Mouse (Mus musculus): Measurements from ENCODE around the gene Etv6.
"Not testable (repeated sequence)": the region's sequence is repeated elsewhere in the genome, so short reads cannot be mapped to it uniquely, and the experiment has no call there.

Gene Etv6

GRCm38 (mm10) chr6:134035490-134036405 lies at the start of gene Etv6:
Gene Etv6 (plus strand): TSS chr6:134035700.
- peak; percentile 53 to 61 for DNase-seq (ENCODE audit: low spot score in 2 of 2)

GRCm38 (mm10) chr6:133986161-133986560 lies 49.3 kb upstream of the Etv6 start:
- no peak for DNase-seq (ENCODE audit: low spot score in 2 of 2)

- no peak for DNase-seq (ENCODE audit: low spot score in 2 of 2)
Observed at GRCm38 (mm10) chr6:133987068-133987591, 48.4 kb upstream of the Etv6 start.

GRCm38 (mm10) chr6:133988011-133988410 lies 47.5 kb upstream of the Etv6 start:
- no peak for DNase-seq (ENCODE audit: low spot score in 2 of 2)

GRCm38 (mm10) chr6:133997461-133997860 lies 38.0 kb upstream of the Etv6 start:
- no peak for DNase-seq (ENCODE audit: low spot score in 2 of 2)

- no peak for DNase-seq (ENCODE audit: low spot score in 2 of 2)
Observed at GRCm38 (mm10) chr6:133997935-133998334, 37.6 kb upstream of the Etv6 start.

- not testable (repeated sequence) for DNase-seq (ENCODE audit: low spot score in 2 of 2)
Observed at GRCm38 (mm10) chr6:134014488-134015110, 20.9 kb upstream of the Etv6 start.

GRCm38 (mm10) chr6:134018807-134019206 lies 16.7 kb upstream of the Etv6 start:
- no peak for DNase-seq (ENCODE audit: low spot score in 2 of 2)

- no peak for DNase-seq (ENCODE audit: low spot score in 2 of 2)
Observed at GRCm38 (mm10) chr6:134020821-134021220, 14.7 kb upstream of the Etv6 start.

- DNase-seq (ENCODE audit: low spot score in 2 of 2) = no peak
Observed at GRCm38 (mm10) chr6:134026264-134026663, 9.2 kb upstream of the Etv6 start.

- no peak for DNase-seq (ENCODE audit: low spot score in 2 of 2)
Observed at GRCm38 (mm10) chr6:134027022-134027421, 8.5 kb upstream of the Etv6 start.

- DNase-seq (ENCODE audit: low spot score in 2 of 2) = no peak
Observed at GRCm38 (mm10) chr6:134032451-134032850, 3.0 kb upstream of the Etv6 start.

- DNase-seq (ENCODE audit: low spot score in 2 of 2) = no peak
Observed at GRCm38 (mm10) chr6:134034436-134034835, 1.1 kb upstream of the Etv6 start.

- peak; percentile 60 to 66 for DNase-seq (ENCODE audit: low spot score in 2 of 2)
Observed at GRCm38 (mm10) chr6:134034904-134035489, 503 bp upstream of the Etv6 start.

- DNase-seq (ENCODE audit: low spot score in 2 of 2) = no peak
Observed at GRCm38 (mm10) chr6:134036491-134036911, 1.0 kb downstream of the Etv6 start.

GRCm38 (mm10) chr6:134036951-134037431 lies 1.5 kb downstream of the Etv6 start:
- no peak for DNase-seq (ENCODE audit: low spot score in 2 of 2)

GRCm38 (mm10) chr6:134037960-134038359 lies 2.5 kb downstream of the Etv6 start:
- DNase-seq (ENCODE audit: low spot score in 2 of 2) = no peak

- DNase-seq (ENCODE audit: low spot score in 2 of 2) = no peak
Observed at GRCm38 (mm10) chr6:134038881-134039280, 3.4 kb downstream of the Etv6 start.

GRCm38 (mm10) chr6:134039351-134039750 lies 3.9 kb downstream of the Etv6 start:
- DNase-seq (ENCODE audit: low spot score in 2 of 2) = no peak

- DNase-seq (ENCODE audit: low spot score in 2 of 2) = no peak
Observed at GRCm38 (mm10) chr6:134040312-134040711, 4.8 kb downstream of the Etv6 start.

- no peak for DNase-seq (ENCODE audit: low spot score in 2 of 2)
Observed at GRCm38 (mm10) chr6:134041286-134041685, 5.8 kb downstream of the Etv6 start.

GRCm38 (mm10) chr6:134041916-134042315 lies 6.4 kb downstream of the Etv6 start:
- DNase-seq (ENCODE audit: low spot score in 2 of 2) = no peak

All from thymus, postnatal 10 days (tissue).